Mouse (Mus musculus): ENCODE measurements around the gene Hspa12b.

DNA sequence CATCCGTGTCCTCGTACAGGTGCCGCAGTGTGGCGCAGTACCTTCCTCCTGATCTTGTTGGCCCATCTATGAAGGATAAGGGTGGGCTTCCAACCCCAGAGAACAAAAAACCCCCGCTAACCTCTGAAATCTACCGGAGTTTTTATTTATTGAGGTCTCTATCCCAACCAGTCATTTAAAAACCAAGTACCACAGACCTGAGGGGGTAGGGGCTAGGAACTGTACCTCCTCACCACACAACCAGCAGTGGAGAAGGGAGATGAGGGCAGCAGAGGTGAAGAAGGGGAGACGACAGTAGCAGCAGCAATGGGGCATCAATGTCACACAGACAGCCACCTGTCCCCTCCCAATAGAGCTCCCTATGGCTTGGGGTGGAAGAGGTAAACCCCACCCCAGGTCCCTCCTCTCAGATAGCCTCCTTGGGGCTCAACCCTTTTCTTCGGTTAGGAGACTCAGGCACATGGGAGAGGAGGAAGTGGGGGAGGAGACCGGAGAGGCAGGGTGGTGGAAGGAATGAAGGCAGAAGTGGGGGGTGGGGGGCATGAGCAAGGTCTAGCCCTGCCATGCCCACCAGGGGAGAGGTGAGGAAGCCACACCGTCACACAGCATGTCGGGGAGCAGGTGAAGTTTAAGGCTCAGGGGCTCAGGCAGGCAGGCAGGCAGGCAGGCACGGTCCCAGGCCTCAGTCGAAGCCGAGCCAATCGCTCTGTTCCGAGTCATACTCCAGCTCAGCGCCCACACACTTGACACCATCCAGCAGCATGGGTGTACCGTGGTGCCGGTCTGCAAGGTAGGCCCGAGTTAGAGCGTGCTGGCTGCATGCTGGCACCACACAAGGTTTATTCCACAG is 19.3 kb downstream of the Hspa12b start:
- no peak for TF ChIP-seq GATA1 (IDR thresholded peaks at IDR 0.05; ENCODE audit: borderline replicate concordance, low read length)
- TF ChIP-seq FLI1 (IDR thresholded peaks at IDR 0.05; ENCODE audit: low read length), result no peak

All from megakaryocyte, embryonic 14.5 days (primary cell).